Mouse (Mus musculus): Measurements from ENCODE around the gene Oaz2.

DNA sequence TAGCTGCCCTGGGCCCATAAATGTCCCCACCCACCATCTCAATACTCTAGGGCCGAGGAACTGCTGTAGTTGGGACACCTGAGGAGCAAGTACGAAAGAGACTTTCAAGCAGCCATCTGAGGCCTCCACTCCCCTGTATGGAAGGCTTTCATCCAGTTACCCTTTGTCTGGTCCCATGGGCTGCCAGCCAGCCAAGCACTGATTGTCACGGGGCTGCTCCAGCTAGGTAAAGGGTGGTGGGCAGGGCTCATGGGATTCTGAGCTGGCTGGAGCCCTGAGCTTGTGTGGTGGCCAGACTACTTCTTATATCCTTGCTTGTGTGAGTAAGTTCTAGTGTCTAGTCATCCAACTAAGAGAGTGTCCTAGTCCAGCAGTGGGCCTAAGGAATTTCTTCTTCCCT, 10.6 kb upstream of the Oaz2 start:
- TF ChIP-seq ZC3H11A (IDR thresholded peaks at IDR 0.05; ENCODE audit: low read depth, low read length), result no peak
- no peak for TF ChIP-seq CTCF (conservative IDR thresholded peaks at IDR 0.05 in 1 of 2, IDR thresholded peaks at IDR 0.05 in 1 of 2; ENCODE audit: low read depth in 2 of 2, low read length in 2 of 2)
- TF ChIP-seq E2F4 (IDR thresholded peaks at IDR 0.05; ENCODE audit: insufficient replicate concordance, low read depth, low read length), result no peak
- TF ChIP-seq ZNF384 (IDR thresholded peaks at IDR 0.05; ENCODE audit: low read depth, low read length), result no peak
- no peak for TF ChIP-seq GABPA (IDR thresholded peaks at IDR 0.05; ENCODE audit: insufficient replicate concordance, low read depth, low read length)
- no peak for TF ChIP-seq SMC3 (IDR thresholded peaks at IDR 0.05; ENCODE audit: low read depth, low read length)
- no peak for TF ChIP-seq USF2 (conservative IDR thresholded peaks at IDR 0.05; ENCODE audit: low read depth, low read length)
- TF ChIP-seq MXI1 (IDR thresholded peaks at IDR 0.05; ENCODE audit: low read depth, low read length), result no peak
